Mouse (Mus musculus): ENCODE measurements around the gene Phf3. TPM values are rescaled to one million over a fixed set of nuclear protein-coding genes. Genes with fewer than 3 reads are reported as not detected.

Gene Phf3
- polyA plus RNA-seq, 1 experiment = 24.6 TPM

DNA sequence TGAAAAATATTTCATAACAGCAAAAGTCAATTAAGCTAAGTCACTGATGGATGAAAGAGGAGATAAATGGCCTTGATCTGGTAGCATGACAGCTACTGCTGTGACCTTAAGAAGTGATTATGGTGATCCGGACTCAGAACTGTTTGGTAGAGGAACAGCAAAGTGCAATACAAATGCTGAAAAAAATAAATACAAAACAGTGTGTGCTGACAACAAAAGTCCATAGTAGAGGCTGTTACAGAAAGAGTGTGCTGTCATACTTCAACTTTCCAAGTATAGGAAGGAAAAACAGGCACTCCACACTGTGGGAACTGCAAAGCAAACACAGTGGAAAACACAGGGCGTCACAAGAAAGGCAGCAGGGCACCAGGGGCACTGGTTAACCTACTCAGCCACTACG lies 34.1 kb downstream of the Phf3 start:
- Histone ChIP-seq H3K36me3 (ENCODE audit: control insufficient read depth, insufficient read depth, low read length) (peaks cover 5% of the 10 kb centered on the region), H3K27me3 (ENCODE audit: control insufficient read depth, insufficient read depth, low read length) (no peaks in the 10 kb centered on the region), H3K27ac (ENCODE audit: insufficient read depth, low read length) (no peak overlapping the region), H3K4me3 (ENCODE audit: extremely low read depth, insufficient read depth, insufficient read length) (no peak overlapping the region), H3K4me1 (ENCODE audit: control insufficient read depth, insufficient read depth, insufficient read length) (no peaks in the 10 kb centered on the region)
- 87% methylated on average over 3 of the region's 3 CpGs for WGBS
- TF ChIP-seq CTCF (IDR thresholded peaks at IDR 0.05; ENCODE audit: extremely low read depth, insufficient read depth, insufficient read length, insufficient replicate concordance) (no peak), POLR2A (IDR thresholded peaks at IDR 0.05; ENCODE audit: low read depth, low read length) (no peak)
- DNase-seq (ENCODE audit: low read depth in 1 of 2, low spot score in 2 of 2) = no peak

DNA sequence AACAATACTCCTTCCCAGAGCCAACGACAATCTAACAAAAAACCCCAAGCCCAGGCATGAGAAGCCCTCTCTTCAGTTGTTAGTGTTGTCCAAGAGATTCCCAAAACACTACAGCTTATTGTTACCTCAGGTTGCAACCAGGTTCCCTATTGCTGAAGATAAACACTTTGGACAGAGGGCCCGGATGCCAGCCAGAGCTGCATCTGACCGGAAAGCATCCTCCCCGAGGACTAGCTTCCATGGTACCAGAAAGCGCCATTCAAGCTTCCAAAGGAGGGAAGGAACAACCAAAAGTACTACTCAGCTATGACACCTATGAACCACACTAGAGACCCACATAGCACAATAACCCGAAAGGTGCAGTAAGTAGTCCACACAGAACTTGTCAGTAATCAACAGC lies 38.2 kb downstream of the Phf3 start:
- H3K4me1 ChIP-seq (ENCODE audit: control insufficient read depth, insufficient read depth, insufficient read length) = no peaks in the 10 kb centered on the region
- no peak for DNase-seq (ENCODE audit: low read depth in 1 of 2, low spot score in 2 of 2)
- H3K27me3 ChIP-seq (ENCODE audit: control insufficient read depth, insufficient read depth, low read length) = no peaks in the 10 kb centered on the region
- no peak overlapping the region for H3K27ac ChIP-seq (ENCODE audit: insufficient read depth, low read length)
- no peak overlapping the region for H3K4me3 ChIP-seq (ENCODE audit: extremely low read depth, insufficient read depth, insufficient read length)
- H3K36me3 ChIP-seq (ENCODE audit: control insufficient read depth, insufficient read depth, low read length) = peaks cover 13% of the 10 kb centered on the region
- WGBS = 94% methylated on average over 6 of the region's 6 CpGs
- TF ChIP-seq POLR2A (IDR thresholded peaks at IDR 0.05; ENCODE audit: low read depth, low read length) (no peak), CTCF (IDR thresholded peaks at IDR 0.05; ENCODE audit: extremely low read depth, insufficient read depth, insufficient read length, insufficient replicate concordance) (no peak)

DNA sequence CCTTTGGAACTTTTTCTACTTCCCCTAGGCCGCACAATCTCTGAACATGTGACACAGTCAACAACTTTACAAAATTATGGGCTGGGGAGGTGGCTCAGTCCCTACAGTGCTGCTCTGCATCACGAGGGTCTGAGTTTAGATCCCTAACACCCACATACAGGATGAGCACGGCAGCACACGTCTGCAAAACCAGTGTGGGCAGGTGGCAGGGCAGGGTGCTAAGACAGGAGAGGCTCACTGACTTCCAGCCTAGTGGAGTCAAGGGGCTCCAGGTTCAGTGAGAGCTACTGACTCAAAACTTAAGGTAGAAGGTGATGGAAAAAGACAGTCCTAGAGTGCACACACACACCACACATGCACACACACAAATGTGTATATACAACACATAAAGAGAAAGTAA lies 40.9 kb downstream of the Phf3 start:
- no peaks in the 10 kb centered on the region for H3K27me3 ChIP-seq (ENCODE audit: control insufficient read depth, insufficient read depth, low read length)
- TF ChIP-seq POLR2A (IDR thresholded peaks at IDR 0.05; ENCODE audit: low read depth, low read length) (no peak), CTCF (IDR thresholded peaks at IDR 0.05; ENCODE audit: extremely low read depth, insufficient read depth, insufficient read length, insufficient replicate concordance) (no peak)
- peaks cover 16% of the 10 kb centered on the region for H3K36me3 ChIP-seq (ENCODE audit: control insufficient read depth, insufficient read depth, low read length)
- H3K4me1 ChIP-seq (ENCODE audit: control insufficient read depth, insufficient read depth, insufficient read length) = no peaks in the 10 kb centered on the region
- no peak overlapping the region for H3K4me3 ChIP-seq (ENCODE audit: extremely low read depth, insufficient read depth, insufficient read length)
- no peak overlapping the region for H3K27ac ChIP-seq (ENCODE audit: insufficient read depth, low read length)
- WGBS = 84% methylated on average over 4 of the region's 4 CpGs
- DNase-seq (ENCODE audit: low read depth in 1 of 2, low spot score in 2 of 2) = no peak

DNA sequence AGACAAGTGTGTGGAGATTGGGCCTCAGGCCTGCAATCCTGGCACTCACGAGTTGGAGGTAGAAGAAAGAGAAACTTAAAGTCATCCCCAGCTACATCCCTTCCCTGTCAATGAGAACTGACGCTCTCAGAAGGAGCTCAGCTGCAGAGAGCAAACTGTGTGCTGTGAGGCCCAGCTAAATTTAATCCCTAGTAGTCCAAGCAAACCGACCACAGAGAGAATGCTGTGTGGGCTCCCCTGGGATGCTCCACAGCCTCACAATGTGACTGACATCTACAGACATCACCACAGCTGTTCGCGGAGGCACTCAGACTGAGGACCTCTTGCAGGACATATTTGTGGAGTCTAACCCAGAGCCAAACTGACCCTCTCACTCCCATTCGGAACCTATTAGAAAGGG lies 54.3 kb downstream of the Phf3 start:
- Histone ChIP-seq H3K4me1 (ENCODE audit: control insufficient read depth, insufficient read depth, insufficient read length) (no peaks in the 10 kb centered on the region), H3K36me3 (ENCODE audit: control insufficient read depth, insufficient read depth, low read length) (peaks cover 23% of the 10 kb centered on the region), H3K4me3 (ENCODE audit: extremely low read depth, insufficient read depth, insufficient read length) (no peak overlapping the region), H3K27ac (ENCODE audit: insufficient read depth, low read length) (no peak overlapping the region), H3K27me3 (ENCODE audit: control insufficient read depth, insufficient read depth, low read length) (no peaks in the 10 kb centered on the region)
- no peak for DNase-seq (ENCODE audit: low read depth in 1 of 2, low spot score in 2 of 2)
- TF ChIP-seq POLR2A (IDR thresholded peaks at IDR 0.05; ENCODE audit: low read depth, low read length) (no peak), CTCF (IDR thresholded peaks at IDR 0.05; ENCODE audit: extremely low read depth, insufficient read depth, insufficient read length, insufficient replicate concordance) (no peak)
- 92% methylated on average over 6 of the region's 6 CpGs for WGBS

DNA sequence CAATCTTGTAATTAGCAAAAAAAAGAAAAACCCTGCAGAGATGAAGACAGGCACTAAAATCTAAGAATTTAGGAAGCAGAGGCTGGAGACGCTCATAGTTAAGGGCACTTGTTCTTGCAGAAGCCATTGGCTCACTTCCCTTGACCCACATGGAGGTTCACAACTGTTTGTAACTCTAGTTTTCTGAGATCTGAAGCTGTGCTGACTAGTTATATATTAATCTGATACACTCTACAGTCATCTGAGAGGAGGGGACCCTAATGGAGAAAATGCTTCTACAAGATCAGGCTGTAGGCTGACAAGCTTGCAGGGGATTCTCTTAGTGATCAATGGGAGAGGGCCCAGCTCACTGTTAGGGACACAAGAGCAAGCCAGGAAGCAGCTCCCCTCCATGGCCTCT lies 58.1 kb downstream of the Phf3 start:
- no peak overlapping the region for H3K27ac ChIP-seq (ENCODE audit: insufficient read depth, low read length)
- H3K36me3 ChIP-seq (ENCODE audit: control insufficient read depth, insufficient read depth, low read length) = peaks cover 29% of the 10 kb centered on the region
- no peak overlapping the region for H3K4me3 ChIP-seq (ENCODE audit: extremely low read depth, insufficient read depth, insufficient read length)
- no peak for DNase-seq (ENCODE audit: low read depth in 1 of 2, low spot score in 2 of 2)
- no peaks in the 10 kb centered on the region for H3K27me3 ChIP-seq (ENCODE audit: control insufficient read depth, insufficient read depth, low read length)
- TF ChIP-seq CTCF (IDR thresholded peaks at IDR 0.05; ENCODE audit: extremely low read depth, insufficient read depth, insufficient read length, insufficient replicate concordance) = no peak
- no peak for TF ChIP-seq POLR2A (IDR thresholded peaks at IDR 0.05; ENCODE audit: low read depth, low read length)
- WGBS = 96% methylated on average over 1 of the region's 1 CpGs
- H3K4me1 ChIP-seq (ENCODE audit: control insufficient read depth, insufficient read depth, insufficient read length) = no peaks in the 10 kb centered on the region

DNA sequence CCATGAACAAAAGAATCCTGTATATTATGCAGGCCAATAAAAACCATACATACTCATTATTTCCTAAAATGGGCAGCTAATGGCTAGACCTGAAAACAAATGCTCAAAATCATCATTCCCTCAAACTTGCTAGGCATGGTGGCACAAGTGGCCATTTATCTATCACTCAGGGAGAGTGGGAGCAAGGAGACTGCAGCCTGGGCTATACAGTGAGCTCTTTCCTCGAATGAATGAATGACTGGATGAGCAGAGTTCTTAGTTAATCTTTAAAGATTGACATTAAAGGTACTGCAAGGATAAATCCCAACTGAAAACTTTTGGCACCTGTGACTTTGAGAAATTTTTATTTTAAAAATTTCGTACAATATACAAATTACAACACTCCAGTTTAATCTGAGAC lies 58.7 kb downstream of the Phf3 start:
- H3K27me3 ChIP-seq (ENCODE audit: control insufficient read depth, insufficient read depth, low read length) = no peaks in the 10 kb centered on the region
- 92% methylated on average over 2 of the region's 2 CpGs for WGBS
- no peak overlapping the region for H3K4me3 ChIP-seq (ENCODE audit: extremely low read depth, insufficient read depth, insufficient read length)
- H3K4me1 ChIP-seq (ENCODE audit: control insufficient read depth, insufficient read depth, insufficient read length) = no peaks in the 10 kb centered on the region
- H3K27ac ChIP-seq (ENCODE audit: insufficient read depth, low read length) = no peak overlapping the region
- TF ChIP-seq POLR2A (IDR thresholded peaks at IDR 0.05; ENCODE audit: low read depth, low read length) (no peak), CTCF (IDR thresholded peaks at IDR 0.05; ENCODE audit: extremely low read depth, insufficient read depth, insufficient read length, insufficient replicate concordance) (no peak)
- peaks cover 31% of the 10 kb centered on the region for H3K36me3 ChIP-seq (ENCODE audit: control insufficient read depth, insufficient read depth, low read length)
- no peak for DNase-seq (ENCODE audit: low read depth in 1 of 2, low spot score in 2 of 2)

DNA sequence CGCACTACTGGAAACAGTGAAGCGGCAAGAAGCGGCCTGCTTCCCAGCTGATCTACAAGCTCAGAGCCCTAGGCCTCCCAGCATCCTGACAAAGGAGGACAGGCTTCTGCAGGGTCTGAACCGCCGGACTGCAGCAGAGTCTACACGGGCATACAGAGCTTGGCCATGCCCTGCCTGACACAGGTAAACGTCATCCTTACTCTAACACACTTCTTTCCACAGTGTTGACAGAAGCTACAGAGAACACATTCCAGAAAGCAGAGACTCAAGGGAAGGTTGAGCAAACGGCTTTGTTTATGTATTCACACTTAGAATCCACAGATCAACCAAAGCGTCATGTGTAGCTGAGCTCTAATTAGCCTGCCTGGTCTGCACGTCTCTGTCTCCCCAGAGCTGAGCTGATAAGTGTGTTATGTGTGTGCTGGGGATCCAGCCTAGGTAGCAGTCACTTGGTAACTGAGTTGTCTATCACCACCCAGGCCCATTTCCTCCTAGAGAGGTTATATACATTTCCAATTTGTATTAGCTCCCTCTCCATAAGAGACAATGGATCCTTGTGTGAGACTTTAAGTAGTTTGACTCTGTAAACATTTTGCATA lies 65.5 kb downstream of the Phf3 start:
- peaks cover 51% of the 10 kb centered on the region for H3K36me3 ChIP-seq (ENCODE audit: control insufficient read depth, insufficient read depth, low read length)
- no peaks in the 10 kb centered on the region for H3K27me3 ChIP-seq (ENCODE audit: control insufficient read depth, insufficient read depth, low read length)
- no peak overlapping the region for H3K27ac ChIP-seq (ENCODE audit: insufficient read depth, low read length)
- H3K4me1 ChIP-seq (ENCODE audit: control insufficient read depth, insufficient read depth, insufficient read length) = no peaks in the 10 kb centered on the region
- DNase-seq (ENCODE audit: low read depth in 1 of 2, low spot score in 2 of 2) = no peak
- TF ChIP-seq POLR2A (IDR thresholded peaks at IDR 0.05; ENCODE audit: low read depth, low read length) = no peak
- TF ChIP-seq CTCF (IDR thresholded peaks at IDR 0.05; ENCODE audit: extremely low read depth, insufficient read depth, insufficient read length, insufficient replicate concordance) = no peak
- WGBS = 95% methylated on average over 10 of the region's 10 CpGs
- no peak overlapping the region for H3K4me3 ChIP-seq (ENCODE audit: extremely low read depth, insufficient read depth, insufficient read length)
